Mouse (Mus musculus) intestine, embryonic 16.5 days (tissue): ENCODE measurements at regions not wholly inside any gene's neighbourhood (a gene's known extent, or its start where the extent isn't known, plus 50 kb on each side); places are given as distances from the start of the nearest gene placed in this dataset.

Experiments used
- ATAC-seq: fragments of 200-750 bp; cut with Nextera tagmentation; 2 replicates; pipeline ENCODE4 v1.8.0; 2017; ENCODE audit warnings: moderate TSS enrichment, moderate library complexity
- H3K27ac ChIP-seq: fragments of 300-500 bp; sonication (generic); 2 replicates; pipeline ENCODE4 v1.5.1; 2014; ENCODE audit warnings: mild to moderate bottlenecking, low read length
- H3K27me3 ChIP-seq: fragments of 300-500 bp; sonication (generic); replicated peaks from 2 replicates; pipeline ENCODE4 v1.6.1; 2014; ENCODE audit warnings: low read length, control low read depth, mixed read lengths; ENCODE audit not compliant: control insufficient read depth, insufficient read depth
- H3K36me3 ChIP-seq: fragments of 300-500 bp; sonication (generic); 2 replicates; pipeline ENCODE4 v1.6.1; 2014; ENCODE audit warnings: low read length, control low read depth; ENCODE audit not compliant: control insufficient read depth, insufficient read depth
- H3K4me1 ChIP-seq: fragments of 300-500 bp; sonication (generic); 2 replicates; pipeline ENCODE4 v1.6.1; 2014; ENCODE audit warnings: low read length, control low read depth, mixed read lengths; ENCODE audit not compliant: control insufficient read depth, insufficient read depth
- H3K4me2 ChIP-seq: fragments of 300-500 bp; sonication (generic); 2 replicates; pipeline ENCODE4 v1.6.1; 2014; ENCODE audit warnings: low read depth, low read length, control low read depth
- H3K4me3 ChIP-seq: fragments of 300-500 bp; sonication (generic); 2 replicates; pipeline ENCODE4 v1.5.1; 2014; ENCODE audit warnings: mild to moderate bottlenecking, low read length
- H3K9ac ChIP-seq: fragments of 300-500 bp; sonication (generic); 2 replicates; pipeline ENCODE4 v1.6.1; 2014; ENCODE audit warnings: low read depth, low read length
- H3K9me3 ChIP-seq: fragments of 300-500 bp; sonication (generic); 2 replicates; pipeline ENCODE4 v1.6.1; 2016; ENCODE audit warnings: low read length, control low read depth; ENCODE audit not compliant: control insufficient read depth
- WGBS: fragments of 180-500 bp; shearing (Covaris S2); extraction: QIAGEN DNeasy Blood & Tissue Kit; methylation state at CpG from one replicate; pipeline ENCODE4 v1.1.7; 2014; 5-methylcytosine and 5-hydroxymethylcytosine counted together

DNA sequence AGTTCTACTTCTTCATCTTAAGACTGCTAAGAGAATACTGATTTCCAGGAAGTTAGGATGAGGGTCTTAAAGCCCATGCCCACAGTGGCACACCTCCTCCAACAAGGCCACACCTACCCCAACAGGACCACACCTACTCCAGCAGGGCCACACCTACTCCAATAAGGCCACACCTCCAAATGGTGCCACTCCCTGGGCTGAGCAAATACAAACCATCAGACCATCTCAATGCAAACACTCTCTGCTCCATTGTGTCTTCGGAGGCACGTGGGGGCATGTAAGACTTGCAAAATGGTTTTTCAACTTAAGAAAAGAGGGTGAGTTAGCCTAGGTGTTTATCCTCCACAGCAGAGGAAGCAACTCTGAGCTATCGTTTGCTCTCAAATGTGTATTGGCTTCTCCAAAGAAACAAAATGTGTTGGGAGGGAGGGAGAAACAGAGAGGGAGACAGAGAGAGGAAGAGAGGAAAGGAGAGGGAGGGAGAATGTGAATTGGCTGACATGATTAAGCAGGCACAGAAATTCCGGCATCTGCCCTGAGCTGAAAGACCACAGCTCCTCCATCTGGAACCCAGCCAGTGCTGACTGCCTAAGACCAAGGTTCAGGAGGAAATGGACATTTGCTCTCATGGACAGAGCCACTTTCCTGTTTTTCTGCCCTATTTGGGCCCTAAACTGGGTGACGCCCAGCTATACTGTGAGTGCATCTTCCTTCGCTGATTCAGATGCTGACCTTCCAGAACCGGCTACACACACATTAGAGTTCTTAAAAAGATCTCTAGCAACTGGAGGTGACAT, 356.2 kb downstream of the Ice1 start:
- no peaks in the 10 kb centered on the region for H3K9me3 ChIP-seq
- no peak overlapping the region for H3K4me2 ChIP-seq
- 68% methylated on average over 7 of the region's 7 CpGs for WGBS
- no peak overlapping the region for H3K4me3 ChIP-seq
- H3K9ac ChIP-seq, result no peak overlapping the region
- H3K4me1 ChIP-seq, result no peaks in the 10 kb centered on the region
- H3K36me3 ChIP-seq, result no peaks in the 10 kb centered on the region
- no peak overlapping the region for H3K27ac ChIP-seq
- no peaks in the 10 kb centered on the region for H3K27me3 ChIP-seq
- no peak for ATAC-seq

DNA sequence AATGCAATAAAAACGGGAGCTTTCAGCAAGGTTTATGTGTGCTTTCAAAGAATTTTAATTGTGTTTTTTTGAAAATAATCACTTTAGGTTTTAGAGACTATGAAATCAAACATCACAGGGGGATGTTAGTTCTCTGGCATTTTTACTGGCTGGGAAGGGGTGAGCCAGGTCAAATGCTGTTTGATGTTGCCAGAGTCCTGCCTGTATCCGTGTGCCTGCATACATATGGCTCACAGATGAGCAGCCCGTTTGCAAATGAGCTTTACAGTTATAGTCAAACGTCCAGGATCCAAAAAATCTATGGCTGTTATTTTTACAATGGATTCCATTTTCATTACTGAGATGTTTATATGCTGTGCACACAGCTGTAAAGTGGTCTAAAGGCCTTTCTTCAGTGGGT, 354.7 kb downstream of the Ice1 start:
- no peak overlapping the region for H3K4me2 ChIP-seq
- ATAC-seq, result no peak
- H3K9me3 ChIP-seq, result no peaks in the 10 kb centered on the region
- no peaks in the 10 kb centered on the region for H3K27me3 ChIP-seq
- H3K27ac ChIP-seq, result no peak overlapping the region
- no peak overlapping the region for H3K4me3 ChIP-seq
- no peaks in the 10 kb centered on the region for H3K4me1 ChIP-seq
- H3K9ac ChIP-seq, result no peak overlapping the region
- 21% methylated on average over 4 of the region's 4 CpGs for WGBS
- no peaks in the 10 kb centered on the region for H3K36me3 ChIP-seq

DNA sequence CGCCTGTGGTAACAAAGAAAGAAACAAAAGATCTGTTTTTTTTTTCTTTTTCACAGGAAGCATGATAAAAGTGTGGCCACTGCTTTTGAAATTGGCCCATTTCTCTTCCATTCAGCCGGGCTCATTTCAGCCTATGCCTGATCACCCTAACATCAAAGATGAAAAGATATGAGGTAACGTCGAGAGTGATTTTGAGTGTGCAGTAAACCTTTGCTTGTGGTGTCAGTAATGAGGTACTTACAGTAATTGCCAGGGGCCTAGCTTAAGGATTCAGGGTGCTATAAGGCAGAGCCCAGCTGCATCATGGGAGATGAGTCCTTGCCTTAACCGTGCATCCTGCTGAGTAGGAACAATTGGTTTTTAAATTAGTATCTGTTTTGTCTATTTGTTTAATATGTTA, 354.2 kb downstream of the Ice1 start:
- H3K9ac ChIP-seq, result no peak overlapping the region
- no peaks in the 10 kb centered on the region for H3K27me3 ChIP-seq
- no peaks in the 10 kb centered on the region for H3K36me3 ChIP-seq
- H3K9me3 ChIP-seq, result no peaks in the 10 kb centered on the region
- 51% methylated on average over 5 of the region's 5 CpGs for WGBS
- no peak overlapping the region for H3K27ac ChIP-seq
- no peak for ATAC-seq
- no peak overlapping the region for H3K4me2 ChIP-seq
- H3K4me1 ChIP-seq, result no peaks in the 10 kb centered on the region
- no peak overlapping the region for H3K4me3 ChIP-seq

DNA sequence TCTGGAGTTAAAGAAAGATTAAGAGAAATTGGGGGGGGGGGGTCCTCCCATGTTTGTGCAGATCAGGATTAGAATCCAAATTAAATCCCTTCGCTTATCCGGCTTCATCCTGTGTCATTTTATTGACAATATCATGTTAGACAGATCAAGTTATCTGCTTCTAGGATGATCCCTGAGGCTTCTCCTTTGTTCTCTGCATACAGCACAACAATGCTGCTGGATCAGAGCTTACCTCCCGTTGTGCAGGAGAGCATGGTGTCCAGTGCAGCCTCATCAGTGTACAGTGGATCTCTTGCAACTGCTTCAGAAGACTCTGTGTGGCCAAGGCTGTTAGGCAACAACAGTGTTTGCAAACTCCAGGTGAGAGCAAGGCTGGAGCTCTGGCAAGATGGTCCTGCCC, 344.7 kb downstream of the Ice1 start:
- 74% methylated on average over 3 of the region's 3 CpGs for WGBS
- H3K4me1 ChIP-seq, result no peaks in the 10 kb centered on the region
- no peak for ATAC-seq
- H3K9me3 ChIP-seq, result no peaks in the 10 kb centered on the region
- H3K27me3 ChIP-seq, result no peaks in the 10 kb centered on the region
- no peak overlapping the region for H3K4me2 ChIP-seq
- H3K4me3 ChIP-seq, result no peak overlapping the region
- no peak overlapping the region for H3K27ac ChIP-seq
- H3K9ac ChIP-seq, result no peak overlapping the region
- no peaks in the 10 kb centered on the region for H3K36me3 ChIP-seq

DNA sequence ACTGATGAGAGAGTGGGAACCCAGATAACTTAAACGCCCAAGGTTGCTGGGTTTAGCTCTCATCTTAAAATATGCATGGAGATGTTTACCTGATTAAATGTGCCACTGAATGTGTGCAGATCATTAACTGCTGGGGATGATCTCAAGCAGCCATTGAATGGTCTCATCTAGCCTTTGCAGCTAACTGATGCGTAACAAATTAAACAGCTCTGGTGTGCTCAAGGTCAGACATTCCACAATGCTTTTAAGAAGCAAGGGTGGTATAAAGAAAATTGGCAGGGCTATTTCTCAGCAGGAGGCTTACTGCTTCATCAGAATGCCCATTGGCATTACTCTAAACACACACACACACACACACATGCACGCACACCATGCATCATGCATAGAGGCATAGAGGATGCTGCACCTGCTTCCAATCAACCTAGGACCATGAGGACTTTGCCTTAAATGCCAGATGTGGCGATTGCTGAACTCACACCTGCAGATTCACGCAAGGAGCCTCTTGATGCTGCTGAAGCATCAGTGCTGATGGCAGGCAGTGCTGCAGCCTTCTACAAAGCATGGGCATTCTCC, 333.4 kb downstream of the Ice1 start:
- Histone ChIP-seq H3K4me2 (no peak overlapping the region), H3K4me3 (no peak overlapping the region), H3K9me3 (no peaks in the 10 kb centered on the region), H3K36me3 (no peaks in the 10 kb centered on the region), H3K4me1 (no peaks in the 10 kb centered on the region), H3K9ac (no peak overlapping the region), H3K27me3 (no peaks in the 10 kb centered on the region), H3K27ac (no peak overlapping the region)
- 73% methylated on average over 5 of the region's 5 CpGs for WGBS
- ATAC-seq, result no peak

DNA sequence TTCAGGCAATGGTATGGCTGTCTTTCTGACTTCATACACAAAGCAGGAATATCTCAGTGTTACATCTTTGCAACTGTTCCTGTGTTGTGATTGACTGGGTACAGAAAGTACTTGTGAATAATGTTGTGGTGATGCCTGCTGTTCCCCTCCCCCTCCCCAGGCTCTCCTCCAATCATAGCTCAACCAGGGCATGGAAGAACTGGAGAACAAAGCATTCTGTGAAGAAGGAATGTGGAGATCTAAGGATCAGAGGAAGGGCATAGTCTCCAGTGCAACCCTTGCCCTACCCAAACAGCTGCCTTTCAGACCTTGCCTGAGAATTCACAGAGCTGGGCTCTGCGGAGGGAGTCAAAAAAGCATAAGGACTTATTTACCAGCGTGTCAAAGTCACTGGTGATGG, 326.9 kb downstream of the Ice1 start:
- no peaks in the 10 kb centered on the region for H3K4me1 ChIP-seq
- 46% methylated on average over 2 of the region's 2 CpGs for WGBS
- H3K4me3 ChIP-seq, result no peak overlapping the region
- H3K27ac ChIP-seq, result no peak overlapping the region
- no peak overlapping the region for H3K4me2 ChIP-seq
- no peak overlapping the region for H3K9ac ChIP-seq
- H3K9me3 ChIP-seq, result no peaks in the 10 kb centered on the region
- no peaks in the 10 kb centered on the region for H3K36me3 ChIP-seq
- ATAC-seq, result no peak
- no peaks in the 10 kb centered on the region for H3K27me3 ChIP-seq

DNA sequence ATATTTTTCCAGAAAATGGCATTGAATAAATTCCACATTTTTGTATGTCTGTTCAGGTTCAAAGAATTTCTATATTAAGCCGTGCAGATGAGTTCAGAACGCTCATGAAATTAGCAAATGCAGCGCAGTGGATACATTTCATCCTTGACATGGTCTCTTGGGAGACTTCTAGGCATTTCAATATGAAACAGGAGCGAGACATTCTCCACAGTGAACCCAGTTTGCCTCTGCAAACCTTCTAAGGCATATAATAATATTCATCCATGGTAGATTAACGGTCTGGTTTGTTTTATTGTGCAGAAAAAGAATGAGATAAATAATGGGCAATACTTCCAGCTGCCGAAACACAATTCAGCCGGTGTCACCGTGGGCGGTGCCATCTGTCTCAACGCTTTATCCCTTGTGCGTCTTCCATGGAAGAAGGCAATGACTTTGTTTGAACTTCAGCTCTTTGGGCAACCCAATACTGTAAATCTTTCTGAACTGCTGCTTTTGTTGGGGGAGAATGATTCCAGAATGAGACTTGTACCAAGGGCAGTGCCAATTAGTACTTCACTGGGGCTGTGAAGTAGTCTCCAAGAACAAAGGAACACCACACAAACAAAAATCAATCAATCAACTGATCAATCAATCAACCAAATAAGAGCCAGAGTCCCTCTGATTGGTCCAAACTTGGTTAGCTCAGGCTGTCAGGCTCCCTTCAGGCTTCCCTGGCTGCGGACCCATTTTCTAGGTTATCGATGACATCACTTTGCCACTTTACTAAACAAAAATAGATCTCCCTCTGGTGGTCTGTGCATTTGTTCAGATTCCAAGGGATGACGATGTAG, 326.0 kb downstream of the Ice1 start:
- Histone ChIP-seq H3K27ac (no peak overlapping the region), H3K4me2 (no peak overlapping the region), H3K9ac (no peak overlapping the region), H3K4me3 (no peak overlapping the region), H3K9me3 (no peaks in the 10 kb centered on the region), H3K4me1 (no peaks in the 10 kb centered on the region), H3K27me3 (no peaks in the 10 kb centered on the region), H3K36me3 (no peaks in the 10 kb centered on the region)
- 79% methylated on average over 14 of the region's 14 CpGs for WGBS
- no peak for ATAC-seq

DNA sequence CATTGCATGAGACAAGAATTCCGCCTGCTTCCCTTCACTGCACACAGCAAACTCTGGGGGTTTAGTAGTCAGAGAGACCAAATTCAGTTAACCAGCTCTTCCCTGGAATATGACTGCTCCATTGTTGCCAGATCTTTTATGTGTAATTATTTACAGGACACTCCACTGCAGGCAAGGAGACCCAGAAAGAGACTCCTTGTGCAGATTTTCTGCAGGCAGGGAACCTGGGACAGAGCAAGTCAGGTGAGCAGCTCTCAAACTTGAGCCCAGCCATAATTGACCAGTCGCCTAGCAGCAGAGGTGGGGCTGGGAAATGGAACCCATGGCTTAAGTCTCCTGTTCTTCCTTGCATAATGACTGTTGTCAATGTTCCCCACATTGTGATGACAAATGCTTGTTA, 324.2 kb downstream of the Ice1 start:
- no peaks in the 10 kb centered on the region for H3K9me3 ChIP-seq
- no peak for ATAC-seq

DNA sequence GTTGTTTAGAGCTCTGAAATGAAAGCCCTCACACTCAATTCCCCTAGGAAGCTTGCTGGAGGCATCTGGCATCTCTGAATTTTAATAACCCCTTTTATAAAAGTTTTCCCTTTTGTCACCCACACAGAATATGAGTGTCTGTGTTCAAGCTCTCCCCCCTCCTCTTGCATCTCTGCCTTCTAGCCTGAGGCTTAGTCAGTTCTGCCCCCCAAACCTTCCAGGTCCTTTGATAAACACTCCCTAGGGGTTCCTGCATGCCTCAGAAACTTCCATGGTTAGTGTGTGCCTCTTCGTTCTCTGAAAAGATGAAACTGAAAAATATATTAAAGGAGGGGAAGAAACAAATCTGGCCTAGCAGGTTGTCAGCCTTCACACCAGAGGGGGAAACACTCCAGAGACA, 313.9 kb downstream of the Ice1 start:
- Histone ChIP-seq H3K9me3 (no peaks in the 10 kb centered on the region), H3K27me3 (no peaks in the 10 kb centered on the region), H3K9ac (no peak overlapping the region), H3K27ac (no peak overlapping the region), H3K4me3 (no peak overlapping the region), H3K4me1 (no peaks in the 10 kb centered on the region), H3K4me2 (no peak overlapping the region), H3K36me3 (no peaks in the 10 kb centered on the region)
- 67% methylated on average over 1 of the region's 1 CpGs for WGBS
- no peak for ATAC-seq

More for the DNA sequence above, 324.2 kb downstream of the Ice1 start:
- WGBS, result 44% methylated on average over 2 of the region's 2 CpGs
- Histone ChIP-seq H3K27ac (no peak overlapping the region), H3K4me2 (no peak overlapping the region), H3K36me3 (no peaks in the 10 kb centered on the region), H3K4me3 (no peak overlapping the region), H3K27me3 (no peaks in the 10 kb centered on the region), H3K9ac (no peak overlapping the region), H3K4me1 (no peaks in the 10 kb centered on the region)
